In genomic region chr10:61879427-61879826, GRCm38 (mm10) we compare ENCODE assay signal across 9 mouse cellular contexts.
DNase-seq lines count a peak whose midpoint lies in the region; ATAC-seq and TF ChIP-seq lines count a peak whose summit lies in the region.
"Had no signal": no experiment of that assay in that cellular context is flagged by ENCODE, and none has a peak within 500 bp of the region (broad histone marks: within the 10 kb centered on the region; RNA-seq: fewer than 3 reads in every experiment).

No protein-coding gene starts in this region.

- no peak overlapping the region for H3K4me2 ChIP-seq in liver, postnatal 0 days (ENCODE audit: low read depth, low read length)
- H3K4me2 ChIP-seq in liver, embryonic 12.5 days: no peak overlapping the region
- peak overlapping the region; percentile 20 for H3K4me2 ChIP-seq in kidney, embryonic 15.5 days
- H3K4me2 ChIP-seq in neural tube, embryonic 12.5 days (replicated peaks): no peak overlapping the region; the same call in 1 of the 2 replicates

- no peak for TF ChIP-seq EP300 in liver, postnatal 0 days (IDR thresholded peaks at IDR 0.05; ENCODE audit: low read depth)

- no peak for TF ChIP-seq CTCF in liver, postnatal 0 days (IDR thresholded peaks at IDR 0.05; ENCODE audit: low read depth)

- H3K27me3 ChIP-seq in liver, postnatal 0 days (ENCODE audit: insufficient read depth, low read length): 0 out of 2 replicates have a peak, but pooled peaks cover 3% of the 10 kb centered on the region
- H3K27me3 ChIP-seq in liver, embryonic 12.5 days (replicated peaks): 0 out of 2 replicates have a peak, but pooled peaks cover 23% of the 10 kb centered on the region
- H3K27me3 ChIP-seq in kidney, embryonic 15.5 days: 0 out of 2 replicates have a peak, but pooled peaks cover 7% of the 10 kb centered on the region
- peaks cover 10% of the 10 kb centered on the region; the same call in 1 of the 2 replicates for H3K27me3 ChIP-seq in neural tube, embryonic 12.5 days (replicated peaks)

- H3K9ac ChIP-seq in liver, postnatal 0 days (replicated peaks): no peak overlapping the region
- H3K9ac ChIP-seq in liver, embryonic 12.5 days: no peak overlapping the region
- H3K9ac ChIP-seq in kidney, embryonic 15.5 days: no peak overlapping the region
- H3K9ac ChIP-seq in neural tube, embryonic 12.5 days: no peak overlapping the region

- intact Hi-C loops in left cerebral cortex, postnatal 36 days (cut with DNase I): loop anchor here (5.0 kb wide), 2 partner anchors 103 to 223 kb away; no protein-coding TSS in a partner anchor

- no peaks in the 10 kb centered on the region for H3K4me1 ChIP-seq in liver, postnatal 0 days (ENCODE audit: insufficient read depth)
- H3K4me1 ChIP-seq in liver, embryonic 12.5 days: no peaks in the 10 kb centered on the region; the same call in 1 of the 2 replicates
- H3K4me1 ChIP-seq in kidney, embryonic 15.5 days: peaks cover 48% of the 10 kb centered on the region
- H3K4me1 ChIP-seq in neural tube, embryonic 12.5 days: peaks cover 27% of the 10 kb centered on the region
- H3K4me1 ChIP-seq: megakaryocyte, embryonic 14.5 days had no signal

- 47% methylated on average over 4 of the region's 4 CpGs for WGBS in liver, postnatal 0 days (ENCODE audit: insufficient replicate concordance)
- 42% methylated on average over 4 of the region's 4 CpGs for WGBS in liver, embryonic 12.5 days (ENCODE audit: insufficient replicate concordance)
- WGBS in kidney, embryonic 15.5 days: 7% methylated on average over 4 of the region's 4 CpGs
- 4% methylated on average over 4 of the region's 4 CpGs for WGBS in neural tube, embryonic 12.5 days

- ATAC-seq in liver, postnatal 0 days: no peak; the same call in 1 of the 2 replicates
- ATAC-seq in liver, embryonic 12.5 days: no peak
- peak; percentile 73 for ATAC-seq in kidney, embryonic 15.5 days (replicated peaks; ENCODE audit: low FRiP score)
- ATAC-seq in neural tube, embryonic 12.5 days (ENCODE audit: low FRiP score, low read depth): 0 out of 2 replicates have a peak, but pooled peaks have one; percentile 42

- H3K27ac ChIP-seq in liver, postnatal 0 days (ENCODE audit: low read depth): no peak overlapping the region
- no peak overlapping the region for H3K27ac ChIP-seq in liver, embryonic 12.5 days
- peak overlapping the region; percentile 42; the same call in 1 of the 2 replicates for H3K27ac ChIP-seq in kidney, embryonic 15.5 days
- no peak overlapping the region for H3K27ac ChIP-seq in neural tube, embryonic 12.5 days

- H3K36me3 ChIP-seq in liver, postnatal 0 days (replicated peaks; ENCODE audit: insufficient read depth, low read length): no peaks in the 10 kb centered on the region
- H3K36me3 ChIP-seq in liver, embryonic 12.5 days: no peaks in the 10 kb centered on the region
- no peaks in the 10 kb centered on the region for H3K36me3 ChIP-seq in kidney, embryonic 15.5 days
- no peaks in the 10 kb centered on the region for H3K36me3 ChIP-seq in neural tube, embryonic 12.5 days

- peak; percentile 20 for DNase-seq in liver, postnatal 0 days
- peak; percentile 60 for DNase-seq in embryo, embryonic 9.5 days (ENCODE audit: extremely low spot score)
- no peak for DNase-seq in frontal cortex, adult 2 months (ENCODE audit: extremely low spot score in 1 of 2, low spot score in 1 of 2)
- no peak for DNase-seq in left cerebral cortex, postnatal 36 days (ENCODE audit: low spot score in 2 of 2)
- no peak for DNase-seq in thymus, adult 18-20 months

- no peak overlapping the region for H3K4me3 ChIP-seq in liver, postnatal 0 days (ENCODE audit: low read depth, low read length)
- H3K4me3 ChIP-seq in liver, embryonic 12.5 days: no peak overlapping the region
- no peak overlapping the region for H3K4me3 ChIP-seq in kidney, embryonic 15.5 days (replicated peaks)
- no peak overlapping the region for H3K4me3 ChIP-seq in neural tube, embryonic 12.5 days
- H3K4me3 ChIP-seq: megakaryocyte, embryonic 14.5 days had no signal

- no peaks in the 10 kb centered on the region for H3K9me3 ChIP-seq in liver, postnatal 0 days (ENCODE audit: low read length)
- no peaks in the 10 kb centered on the region for H3K9me3 ChIP-seq in liver, embryonic 12.5 days (replicated peaks)
- no peaks in the 10 kb centered on the region for H3K9me3 ChIP-seq in kidney, embryonic 15.5 days (replicated peaks)
- no peaks in the 10 kb centered on the region for H3K9me3 ChIP-seq in neural tube, embryonic 12.5 days

Comparison
In these comparisons a context has a peak if more than half of its experiments do, and no peak if none do; other contexts are left out.
1. ATAC-seq: peak in kidney, embryonic 15.5 days (single experiment) and neural tube, embryonic 12.5 days (single experiment); none in liver, postnatal 0 days (single experiment) and liver, embryonic 12.5 days (single experiment).
2. DNase-seq: peak in liver, postnatal 0 days (single experiment) and embryo, embryonic 9.5 days (single experiment); none in frontal cortex, adult 2 months (0 of 2), left cerebral cortex, postnatal 36 days (0 of 2) and thymus, adult 18-20 months (0 of 2).